Mouse (Mus musculus): ENCODE data around the gene Lbhd1. TPM values are rescaled to one million over a fixed set of nuclear protein-coding genes. Genes with fewer than 3 reads are reported as not detected.

The Lbhd1 gene
- polyA plus RNA-seq, 1 experiment from 2014 or later: 29.6 TPM

DNA sequence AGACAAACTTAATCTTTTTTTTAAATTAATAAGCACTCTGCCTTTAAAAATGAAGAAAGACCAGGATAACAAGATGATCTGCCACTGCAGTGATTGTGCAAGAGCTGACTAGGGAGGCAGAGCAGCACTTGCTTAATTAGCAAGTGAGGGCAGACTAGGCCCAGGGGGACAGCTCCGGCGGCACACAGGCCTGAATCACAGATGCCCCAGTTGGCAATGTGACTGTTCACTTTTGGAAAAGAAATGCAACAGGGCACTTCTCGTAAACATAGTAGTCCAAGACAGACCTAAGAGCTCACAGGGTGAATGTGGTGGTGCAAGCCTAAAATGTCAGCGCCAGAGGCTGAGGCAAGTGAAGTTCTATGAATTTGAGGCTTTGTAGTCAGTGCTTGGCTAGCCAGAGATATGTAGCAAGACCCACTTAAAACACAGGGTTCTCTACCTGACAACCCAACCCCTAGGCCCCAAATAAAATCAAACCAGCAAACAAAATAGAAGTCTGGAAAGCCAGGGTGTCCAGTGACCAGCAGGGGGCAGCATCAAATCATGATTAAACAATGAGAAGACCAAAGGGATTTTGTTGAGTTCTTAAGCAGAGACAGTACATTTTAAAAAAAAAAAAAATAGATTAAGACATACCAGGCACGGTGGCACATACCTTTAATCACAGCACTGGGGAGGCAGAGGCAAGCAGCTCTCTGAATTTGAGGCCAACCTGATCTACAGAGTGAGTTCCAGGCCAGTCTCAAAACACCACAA is 39.0 kb upstream of the Lbhd1 start:
- no peaks in the 10 kb centered on the region for H3K9me3 ChIP-seq (replicated peaks; ENCODE audit: control insufficient read depth, low read length)
- H3K4me3 ChIP-seq (ENCODE audit: low read depth, low read length): no peak overlapping the region
- H3K4me1 ChIP-seq (ENCODE audit: control insufficient read depth, low read depth, low read length): peaks cover 11% of the 10 kb centered on the region
- ATAC-seq (ENCODE audit: low read depth): no peak
- H3K9ac ChIP-seq (ENCODE audit: low read depth, low read length): no peak overlapping the region
- no peak overlapping the region for H3K27ac ChIP-seq (ENCODE audit: low read length)
- no peak overlapping the region for H3K4me2 ChIP-seq (ENCODE audit: low read depth, low read length)
- H3K36me3 ChIP-seq (ENCODE audit: control insufficient read depth, insufficient read depth): peaks cover 8% of the 10 kb centered on the region; the same call in 1 of the 2 replicates
- H3K27me3 ChIP-seq (ENCODE audit: control insufficient read depth, insufficient read depth, low read depth, low read length): no peaks in the 10 kb centered on the region
- WGBS (ENCODE audit: insufficient replicate concordance): 59% methylated on average over 5 of the region's 5 CpGs

DNA sequence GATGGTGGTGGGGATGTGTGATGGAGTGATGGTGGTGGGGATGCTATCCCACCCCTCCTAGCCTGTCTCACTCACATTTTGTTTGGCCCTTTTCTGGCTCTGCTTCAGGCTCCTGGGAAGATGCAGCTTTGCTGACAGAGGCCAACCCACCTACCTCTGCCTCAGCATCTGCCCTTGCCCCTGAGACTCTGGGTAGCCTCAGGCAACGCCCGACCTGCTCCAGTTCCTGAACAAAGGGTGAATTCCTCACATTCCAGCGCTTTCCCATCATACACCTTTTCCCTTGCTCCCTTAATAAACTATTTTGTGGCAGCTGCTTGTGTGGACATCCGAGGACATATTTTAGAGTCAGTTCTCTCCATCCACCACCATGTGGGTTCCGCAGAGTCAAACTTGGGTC is 35.2 kb upstream of the Lbhd1 start:
- ATAC-seq (ENCODE audit: low read depth): no peak
- Histone ChIP-seq H3K4me3 (ENCODE audit: low read depth, low read length) (no peak overlapping the region), H3K4me1 (ENCODE audit: control insufficient read depth, low read depth, low read length) (no peaks in the 10 kb centered on the region), H3K4me2 (ENCODE audit: low read depth, low read length) (no peak overlapping the region), H3K9ac (ENCODE audit: low read depth, low read length) (no peak overlapping the region), H3K36me3 (ENCODE audit: control insufficient read depth, insufficient read depth) (peaks cover 8% of the 10 kb centered on the region; the same call in 1 of the 2 replicates), H3K27me3 (ENCODE audit: control insufficient read depth, insufficient read depth, low read depth, low read length) (no peaks in the 10 kb centered on the region), H3K27ac (ENCODE audit: low read length) (no peak overlapping the region), H3K9me3 (replicated peaks; ENCODE audit: control insufficient read depth, low read length) (no peaks in the 10 kb centered on the region)
- 74% methylated on average over 5 of the region's 5 CpGs for WGBS (ENCODE audit: insufficient replicate concordance)

DNA sequence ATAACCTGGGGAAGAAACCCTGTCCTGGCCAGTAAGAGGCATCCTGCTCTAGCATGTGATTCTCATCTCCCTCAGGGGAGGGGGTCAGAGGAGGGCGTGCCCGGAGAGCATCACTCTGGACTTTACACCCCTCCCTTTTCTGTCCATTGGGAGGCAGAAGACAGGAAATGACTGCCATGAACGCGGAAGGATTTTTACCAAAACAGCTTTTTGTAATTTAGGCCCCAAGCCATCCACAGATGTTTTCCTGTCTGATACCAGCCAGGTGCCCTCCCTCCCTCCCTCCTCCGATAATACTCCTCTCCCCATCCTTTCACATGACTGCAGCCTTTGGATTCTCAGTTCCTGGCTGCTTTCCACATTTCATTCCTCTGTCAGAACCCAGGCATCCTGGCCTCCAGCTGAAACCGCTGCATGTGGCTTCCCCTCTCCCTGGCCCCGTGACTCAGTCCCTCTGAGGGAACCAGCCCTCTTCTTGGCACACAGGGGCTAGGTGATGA is 33.1 kb upstream of the Lbhd1 start, which contains the start of gene Lrrn4cl:
Gene Lrrn4cl, plus strand, starts transcription at position 367 of the 500 bp plus-strand sequence.
- H3K9me3 ChIP-seq (replicated peaks; ENCODE audit: control insufficient read depth, low read length): no peaks in the 10 kb centered on the region
- no peaks in the 10 kb centered on the region for H3K27me3 ChIP-seq (ENCODE audit: control insufficient read depth, insufficient read depth, low read depth, low read length)
- ATAC-seq (ENCODE audit: low read depth): no peak
- H3K27ac ChIP-seq (ENCODE audit: low read length): no peak within 1 kb of the TSS
- no peaks in the 10 kb centered on the region for H3K4me1 ChIP-seq (ENCODE audit: control insufficient read depth, low read depth, low read length)
- 42% methylated on average over 7 of the region's 7 CpGs for WGBS (ENCODE audit: insufficient replicate concordance)
- H3K36me3 ChIP-seq (ENCODE audit: control insufficient read depth, insufficient read depth): peaks cover 8% of the 10 kb centered on the region; the same call in 1 of the 2 replicates
- H3K4me2 ChIP-seq (ENCODE audit: low read depth, low read length): no peak within 1 kb of the TSS
- no peak within 1 kb of the TSS for H3K4me3 ChIP-seq (ENCODE audit: low read depth, low read length)
- no peak within 1 kb of the TSS for H3K9ac ChIP-seq (ENCODE audit: low read depth, low read length)

DNA sequence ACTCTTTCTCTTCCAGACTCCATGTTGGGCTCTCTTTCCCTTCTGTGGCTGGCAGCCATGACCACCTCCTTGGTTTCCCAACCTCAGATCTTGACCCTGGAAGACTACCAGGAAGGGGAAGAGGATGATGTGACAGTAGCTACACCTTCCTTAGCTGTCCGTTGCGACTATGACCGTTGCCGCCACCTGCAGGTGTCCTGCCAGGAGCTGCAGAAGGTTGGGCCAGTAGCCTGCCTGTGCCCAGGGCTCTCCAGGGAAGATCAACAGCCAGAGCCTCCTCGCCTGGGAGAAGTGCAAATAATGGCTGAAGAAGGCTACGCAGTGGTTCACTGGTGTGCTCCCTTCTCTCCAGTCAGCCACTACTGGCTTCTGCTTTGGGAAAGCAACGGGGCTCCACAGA is 31.9 kb upstream of the Lbhd1 start:
- no peak overlapping the region for H3K27ac ChIP-seq (ENCODE audit: low read length)
- no peak for ATAC-seq (ENCODE audit: low read depth)
- no peak overlapping the region for H3K4me3 ChIP-seq (ENCODE audit: low read depth, low read length)
- no peaks in the 10 kb centered on the region for H3K9me3 ChIP-seq (replicated peaks; ENCODE audit: control insufficient read depth, low read length)
- WGBS (ENCODE audit: insufficient replicate concordance): 50% methylated on average over 7 of the region's 7 CpGs
- no peak overlapping the region for H3K4me2 ChIP-seq (ENCODE audit: low read depth, low read length)
- H3K36me3 ChIP-seq (ENCODE audit: control insufficient read depth, insufficient read depth): peaks cover 1% of the 10 kb centered on the region; the same call in 1 of the 2 replicates
- no peaks in the 10 kb centered on the region; the same call in 1 of the 2 replicates for H3K27me3 ChIP-seq (ENCODE audit: control insufficient read depth, insufficient read depth, low read depth, low read length)
- H3K9ac ChIP-seq (ENCODE audit: low read depth, low read length): no peak overlapping the region
- H3K4me1 ChIP-seq (ENCODE audit: control insufficient read depth, low read depth, low read length): no peaks in the 10 kb centered on the region

GRCm38 (mm10) chr19:8852236-8852928 is 31.1 kb upstream of the Lbhd1 start:
- Histone ChIP-seq H3K4me1 (ENCODE audit: control insufficient read depth, low read depth, low read length) (no peaks in the 10 kb centered on the region), H3K4me3 (ENCODE audit: low read depth, low read length) (no peak overlapping the region), H3K9me3 (replicated peaks; ENCODE audit: control insufficient read depth, low read length) (no peaks in the 10 kb centered on the region), H3K27ac (ENCODE audit: low read length) (no peak overlapping the region), H3K9ac (ENCODE audit: low read depth, low read length) (no peak overlapping the region), H3K36me3 (ENCODE audit: control insufficient read depth, insufficient read depth) (no peaks in the 10 kb centered on the region; the same call in 1 of the 2 replicates), H3K4me2 (ENCODE audit: low read depth, low read length) (no peak overlapping the region), H3K27me3 (ENCODE audit: control insufficient read depth, insufficient read depth, low read depth, low read length) (no peaks in the 10 kb centered on the region; the same call in 1 of the 2 replicates)
- ATAC-seq (ENCODE audit: low read depth): no peak
- 57% methylated on average over 10 of the region's 10 CpGs for WGBS (ENCODE audit: insufficient replicate concordance)

DNA sequence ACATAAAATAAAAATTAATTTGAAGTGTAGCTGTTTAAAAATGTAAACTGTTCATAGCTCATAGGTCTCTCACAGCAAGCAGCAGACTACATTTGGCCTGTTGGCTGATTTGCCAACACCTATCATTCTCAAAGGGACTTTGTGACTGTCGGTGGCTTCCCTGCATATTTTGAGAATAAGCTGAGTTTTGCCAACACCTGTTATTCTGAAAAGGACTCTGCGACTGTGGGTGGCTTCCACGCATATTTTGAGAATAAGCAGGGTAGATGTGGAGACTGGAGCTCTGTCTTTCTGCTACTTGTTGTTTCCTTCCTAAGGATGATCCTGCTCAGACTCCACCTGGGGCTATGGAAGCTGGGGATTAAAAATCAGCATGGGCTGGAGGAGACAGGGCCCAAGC is 30.4 kb upstream of the Lbhd1 start:
- H3K9me3 ChIP-seq (replicated peaks; ENCODE audit: control insufficient read depth, low read length): no peaks in the 10 kb centered on the region
- WGBS (ENCODE audit: insufficient replicate concordance): 62% methylated on average over 3 of the region's 3 CpGs

DNA sequence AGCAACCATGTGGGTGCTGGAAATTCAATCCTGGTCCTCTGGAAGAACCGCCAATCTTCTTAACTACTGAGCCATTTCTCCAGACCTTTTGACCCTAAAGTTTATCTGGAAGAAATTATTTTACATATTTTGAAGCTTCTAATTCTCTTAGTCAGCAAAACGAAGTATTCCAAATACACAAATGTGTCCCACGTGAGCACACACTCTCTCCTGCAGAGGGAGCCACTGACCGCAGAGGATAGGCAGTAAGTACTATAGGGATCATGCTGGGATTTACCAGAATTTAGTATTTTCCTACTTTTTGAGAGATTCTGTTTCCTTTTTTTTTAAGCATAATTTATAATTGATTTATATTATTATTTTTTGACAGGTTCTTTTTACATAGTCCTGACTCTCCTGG is 25.8 kb upstream of the Lbhd1 start:
- Histone ChIP-seq H3K4me3 (ENCODE audit: low read depth, low read length) (no peak overlapping the region), H3K4me2 (ENCODE audit: low read depth, low read length) (no peak overlapping the region), H3K9ac (ENCODE audit: low read depth, low read length) (no peak overlapping the region), H3K9me3 (replicated peaks; ENCODE audit: control insufficient read depth, low read length) (no peaks in the 10 kb centered on the region), H3K36me3 (ENCODE audit: control insufficient read depth, insufficient read depth) (no peaks in the 10 kb centered on the region), H3K27me3 (ENCODE audit: control insufficient read depth, insufficient read depth, low read depth, low read length) (no peaks in the 10 kb centered on the region; the same call in 1 of the 2 replicates), H3K27ac (ENCODE audit: low read length) (no peak overlapping the region), H3K4me1 (ENCODE audit: control insufficient read depth, low read depth, low read length) (no peaks in the 10 kb centered on the region)
- ATAC-seq (ENCODE audit: low read depth): no peak
- 29% methylated on average over 4 of the region's 4 CpGs for WGBS (ENCODE audit: insufficient replicate concordance)

More for the DNA sequence above, 30.4 kb upstream of the Lbhd1 start:
- Histone ChIP-seq H3K9ac (ENCODE audit: low read depth, low read length) (no peak overlapping the region), H3K4me3 (ENCODE audit: low read depth, low read length) (no peak overlapping the region), H3K36me3 (ENCODE audit: control insufficient read depth, insufficient read depth) (no peaks in the 10 kb centered on the region), H3K27ac (ENCODE audit: low read length) (no peak overlapping the region), H3K27me3 (ENCODE audit: control insufficient read depth, insufficient read depth, low read depth, low read length) (no peaks in the 10 kb centered on the region; the same call in 1 of the 2 replicates), H3K4me1 (ENCODE audit: control insufficient read depth, low read depth, low read length) (no peaks in the 10 kb centered on the region), H3K4me2 (ENCODE audit: low read depth, low read length) (no peak overlapping the region)
- no peak for ATAC-seq (ENCODE audit: low read depth)

DNA sequence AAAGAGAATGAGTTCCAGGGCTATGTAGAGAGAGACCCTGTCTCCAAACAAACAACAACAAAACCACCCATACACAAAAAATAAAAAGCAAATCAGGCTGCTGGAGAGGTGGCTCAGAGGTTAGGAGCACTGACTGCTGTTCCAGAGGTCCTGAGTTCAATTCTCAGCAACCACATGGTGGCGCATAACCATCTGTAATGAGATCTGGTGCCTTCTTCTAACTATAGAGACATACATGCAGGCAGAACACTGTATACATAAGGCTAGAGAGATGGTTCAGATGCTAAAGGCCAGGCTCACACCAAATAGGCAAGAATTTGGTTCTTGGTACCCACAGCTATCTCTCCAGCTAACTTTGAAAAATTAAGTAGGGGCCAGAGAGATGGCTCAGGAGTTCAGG is 24.5 kb upstream of the Lbhd1 start:
- WGBS (ENCODE audit: insufficient replicate concordance): 13% methylated on average over 1 of the region's 1 CpGs
- H3K36me3 ChIP-seq (ENCODE audit: control insufficient read depth, insufficient read depth): no peaks in the 10 kb centered on the region
- peak; percentile 47; the same call in 1 of the 2 replicates for ATAC-seq (ENCODE audit: low read depth)
- H3K27me3 ChIP-seq (ENCODE audit: control insufficient read depth, insufficient read depth, low read depth, low read length): no peaks in the 10 kb centered on the region; the same call in 1 of the 2 replicates
- H3K27ac ChIP-seq (ENCODE audit: low read length): no peak overlapping the region
- H3K9me3 ChIP-seq (replicated peaks; ENCODE audit: control insufficient read depth, low read length): no peaks in the 10 kb centered on the region
- H3K4me2 ChIP-seq (ENCODE audit: low read depth, low read length): no peak overlapping the region
- no peak overlapping the region for H3K9ac ChIP-seq (ENCODE audit: low read depth, low read length)
- H3K4me3 ChIP-seq (ENCODE audit: low read depth, low read length): no peak overlapping the region
- H3K4me1 ChIP-seq (ENCODE audit: control insufficient read depth, low read depth, low read length): no peaks in the 10 kb centered on the region

DNA sequence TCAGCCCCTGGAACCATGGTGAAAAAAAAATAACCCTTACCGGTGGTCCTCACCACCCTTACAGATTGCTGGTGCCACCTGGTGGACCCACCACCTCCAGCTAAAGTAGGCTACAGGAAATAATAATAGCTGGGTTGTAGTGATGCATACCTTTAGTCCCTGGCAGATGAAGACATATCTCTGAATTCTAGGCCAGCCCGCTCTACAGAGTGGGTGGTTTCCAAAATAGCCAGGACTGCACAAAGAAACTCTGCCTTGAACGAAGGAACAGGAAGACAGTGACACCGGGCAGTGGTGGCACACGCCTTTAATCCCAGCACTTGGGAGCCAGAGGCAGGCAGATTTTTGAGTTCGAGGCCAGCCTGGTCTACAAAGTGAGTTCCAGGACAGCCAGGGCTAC is 19.3 kb upstream of the Lbhd1 start:
- Histone ChIP-seq H3K4me1 (ENCODE audit: control insufficient read depth, low read depth, low read length) (no peaks in the 10 kb centered on the region; the same call in 1 of the 2 replicates), H3K36me3 (ENCODE audit: control insufficient read depth, insufficient read depth) (no peaks in the 10 kb centered on the region), H3K9ac (ENCODE audit: low read depth, low read length) (no peak overlapping the region), H3K9me3 (replicated peaks; ENCODE audit: control insufficient read depth, low read length) (no peaks in the 10 kb centered on the region), H3K4me2 (ENCODE audit: low read depth, low read length) (no peak overlapping the region), H3K27ac (ENCODE audit: low read length) (no peak overlapping the region), H3K4me3 (ENCODE audit: low read depth, low read length) (no peak overlapping the region), H3K27me3 (ENCODE audit: control insufficient read depth, insufficient read depth, low read depth, low read length) (no peaks in the 10 kb centered on the region; the same call in 1 of the 2 replicates)
- WGBS (ENCODE audit: insufficient replicate concordance): 66% methylated on average over 6 of the region's 6 CpGs
- ATAC-seq (ENCODE audit: low read depth): no peak

All from liver, embryonic 16.5 days (tissue).